Mouse (Mus musculus): ENCODE results near the gene Calhm3.

The Calhm3 gene

GRCm38 (mm10) chr19:47157664-47158063 is at the start of gene Calhm3:
Gene Calhm3, minus strand, starts transcription at chr19:47157764.
- DNase-seq (ENCODE audit: low spot score): no peak

DNA sequence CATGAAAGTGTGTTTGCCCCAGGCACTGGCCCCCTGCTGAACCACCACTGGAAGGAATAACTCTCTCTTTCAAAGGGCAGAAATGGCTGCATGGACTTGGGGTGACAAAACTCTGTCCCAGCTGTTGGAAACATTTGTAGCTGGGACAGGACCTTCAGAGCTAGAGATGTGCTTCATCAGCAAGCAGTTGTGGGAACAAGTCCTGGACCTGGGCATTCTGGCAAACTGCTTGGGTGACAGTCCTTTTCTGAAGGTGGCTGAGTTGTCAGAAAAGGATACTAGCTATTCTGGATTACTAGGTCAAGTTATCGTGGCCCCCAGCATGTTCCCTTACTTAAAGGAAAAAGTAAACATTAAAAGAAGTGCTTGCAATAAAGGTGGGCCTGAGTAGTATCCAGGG is 48.6 kb upstream of the Calhm3 start:
- no peak for DNase-seq (ENCODE audit: low spot score)

GRCm38 (mm10) chr19:47204653-47205052 is 47.1 kb upstream of the Calhm3 start:
- no peak for DNase-seq (ENCODE audit: low spot score)

DNA sequence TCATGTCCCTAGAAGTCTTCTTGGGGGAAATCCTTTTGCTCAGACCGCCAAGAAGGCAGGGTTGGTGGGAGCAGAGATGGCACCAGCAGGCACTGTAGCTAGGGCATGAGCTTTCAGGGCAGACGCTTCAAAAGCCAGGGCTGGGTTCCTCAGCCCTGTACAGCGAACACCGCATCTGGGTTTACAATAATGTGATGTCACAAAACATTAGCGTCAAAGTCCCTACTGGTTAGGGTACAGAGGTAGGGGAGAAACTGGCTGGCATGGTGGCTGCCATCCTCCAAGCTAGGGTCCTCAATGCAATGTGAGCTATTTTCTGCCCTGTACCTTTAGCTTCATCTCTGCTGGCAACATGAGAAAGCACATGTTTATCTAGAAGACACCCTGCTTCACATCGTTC is 45.5 kb upstream of the Calhm3 start:
- DNase-seq (ENCODE audit: low spot score): no peak

GRCm38 (mm10) chr19:47202429-47202828 is 44.9 kb upstream of the Calhm3 start:
- DNase-seq (ENCODE audit: low spot score): no peak

DNA sequence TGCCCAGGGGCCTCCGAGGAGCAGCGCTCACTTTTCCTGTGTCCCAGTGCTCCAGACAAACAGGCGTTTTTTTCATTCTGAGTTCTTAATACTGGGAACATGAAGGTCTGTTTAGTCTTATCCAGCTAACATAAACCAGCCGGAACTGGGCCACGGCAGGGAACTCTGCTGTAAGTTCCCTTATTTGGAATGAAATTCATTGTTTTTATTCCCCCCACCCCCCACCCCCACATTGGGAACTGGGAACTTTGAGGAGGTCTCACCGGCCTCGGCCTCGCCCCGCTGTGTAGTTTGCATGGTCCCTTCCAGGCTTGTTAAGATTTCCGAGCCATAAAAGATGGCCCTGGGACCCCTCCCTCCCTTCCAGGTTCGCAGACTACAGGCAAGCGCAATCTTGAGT is 44.4 kb upstream of the Calhm3 start:
- DNase-seq (ENCODE audit: low spot score): no peak

- DNase-seq (ENCODE audit: low spot score): no peak
Measured at GRCm38 (mm10) chr19:47198671-47199350, 41.2 kb upstream of the Calhm3 start.

DNA sequence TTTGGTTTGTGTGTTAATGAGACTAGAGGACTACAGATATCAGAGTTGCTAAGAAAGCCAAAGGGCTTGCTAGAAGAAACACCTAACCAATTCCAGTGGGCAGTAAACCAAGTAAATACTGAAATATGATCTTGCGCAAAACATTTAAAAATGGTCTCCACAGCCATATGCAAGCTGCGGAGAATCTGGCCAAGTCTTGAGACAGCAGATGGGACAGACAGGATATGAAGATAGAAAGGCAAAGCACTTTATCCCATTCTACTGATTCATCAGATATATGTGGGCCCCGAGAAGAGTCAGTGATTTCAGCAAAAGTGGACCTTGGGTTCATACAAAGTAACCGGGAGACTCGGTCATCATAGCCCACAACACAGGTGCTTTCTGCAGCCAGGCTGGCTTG is 34.6 kb upstream of the Calhm3 start:
- no peak for DNase-seq (ENCODE audit: low spot score)

DNA sequence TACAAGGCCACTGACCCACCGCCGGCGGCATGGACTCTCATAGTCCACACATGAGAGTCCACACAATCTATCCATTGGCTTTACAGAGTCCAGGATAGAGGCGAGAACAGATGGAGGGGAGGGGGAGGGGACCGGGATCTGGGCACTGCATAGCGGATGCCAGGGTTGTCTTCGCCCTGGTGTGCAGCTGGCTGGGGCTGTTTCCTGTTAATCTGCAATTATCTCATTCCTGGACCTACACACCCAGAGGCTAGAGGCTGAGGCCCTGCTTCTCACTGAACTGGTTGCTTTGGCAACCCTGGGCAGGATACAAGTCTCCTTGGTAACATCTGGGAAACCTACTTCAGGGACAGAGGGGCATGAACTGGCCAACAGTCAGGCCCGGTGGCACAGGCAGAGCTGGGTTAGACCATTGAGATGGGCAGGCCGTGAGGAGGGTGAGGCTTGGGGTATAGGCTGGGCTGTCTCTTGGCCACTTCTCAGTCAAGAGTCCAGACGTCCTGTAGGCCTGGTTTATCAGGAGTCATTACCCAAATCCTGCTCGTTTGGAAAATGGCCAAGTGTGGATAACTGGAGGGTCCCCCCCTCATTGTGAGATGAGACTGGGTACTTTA is 31.1 kb upstream of the Calhm3 start:
- DNase-seq (ENCODE audit: low spot score): no peak

DNA sequence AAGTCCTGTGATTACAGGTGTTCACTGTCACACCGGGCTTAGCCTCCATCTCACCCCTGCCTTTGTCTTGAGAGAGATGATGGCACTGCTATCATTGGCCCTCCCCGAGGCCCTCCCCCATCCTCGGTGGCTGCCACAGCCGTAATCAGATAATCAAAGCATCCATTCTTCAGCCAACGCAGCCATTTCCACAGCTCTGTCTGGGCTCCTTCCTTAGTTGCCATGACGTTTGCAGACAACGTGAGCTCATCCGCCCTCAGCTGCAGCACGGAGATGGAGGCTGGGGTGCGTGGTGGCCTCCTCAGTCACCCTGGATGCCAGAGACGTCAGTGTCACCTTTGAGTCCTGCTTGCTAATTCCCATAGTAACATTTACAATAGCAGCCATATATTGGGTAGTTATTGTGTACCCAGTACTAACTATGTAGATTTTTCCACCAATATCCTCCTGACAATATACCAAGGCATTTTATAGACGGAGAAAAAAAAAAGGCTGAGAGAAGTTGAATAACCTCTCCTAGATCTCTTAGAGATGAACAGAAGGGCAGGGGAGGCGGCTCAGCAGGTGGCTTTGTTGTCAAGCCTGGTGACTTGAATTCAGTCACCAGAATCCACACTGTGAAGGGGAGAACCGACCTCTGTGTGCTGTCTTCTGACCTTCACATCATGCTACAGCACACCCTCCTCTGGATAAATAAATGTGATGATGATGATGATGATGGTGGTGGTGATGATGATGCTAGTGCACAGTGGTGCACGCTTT is 29.1 kb upstream of the Calhm3 start:
- no peak for DNase-seq (ENCODE audit: low spot score)

GRCm38 (mm10) chr19:47184736-47185135 is 27.2 kb upstream of the Calhm3 start:
- no peak for DNase-seq (ENCODE audit: low spot score)

- DNase-seq (ENCODE audit: low spot score): no peak
Measured at GRCm38 (mm10) chr19:47184221-47184620, 26.7 kb upstream of the Calhm3 start.

DNA sequence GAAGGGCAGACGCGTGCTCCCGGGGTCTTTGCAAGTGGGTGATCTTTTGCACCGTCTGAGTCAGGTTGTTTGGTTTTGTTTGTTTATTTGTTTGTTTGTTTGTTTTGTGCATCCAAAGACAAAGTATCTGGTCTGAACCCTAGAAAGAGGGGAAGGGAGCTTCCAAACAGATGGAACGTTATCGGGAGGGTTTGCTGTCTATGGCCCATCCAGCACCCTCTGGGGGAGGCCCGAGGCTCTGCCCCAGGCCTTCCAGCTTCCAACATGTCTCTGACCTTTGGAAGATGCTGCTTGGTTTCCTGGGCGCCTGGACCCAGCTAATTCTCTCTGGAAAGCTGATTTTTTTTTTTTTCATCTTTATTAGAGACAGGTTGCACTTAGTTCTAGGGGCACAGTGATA is 22.4 kb upstream of the Calhm3 start:
- no peak for DNase-seq (ENCODE audit: low spot score)

- no peak for DNase-seq (ENCODE audit: low spot score)
Measured at GRCm38 (mm10) chr19:47179272-47179809, 21.8 kb upstream of the Calhm3 start.

GRCm38 (mm10) chr19:47178431-47179271 is 21.1 kb upstream of the Calhm3 start, which contains the start of gene Neurl1a:
Gene Neurl1a, plus strand, starts transcription at chr19:47178820.
- DNase-seq (ENCODE audit: low spot score): peak; percentile 42

- DNase-seq (ENCODE audit: low spot score): no peak
Measured at GRCm38 (mm10) chr19:47178001-47178400, 20.4 kb upstream of the Calhm3 start.

DNA sequence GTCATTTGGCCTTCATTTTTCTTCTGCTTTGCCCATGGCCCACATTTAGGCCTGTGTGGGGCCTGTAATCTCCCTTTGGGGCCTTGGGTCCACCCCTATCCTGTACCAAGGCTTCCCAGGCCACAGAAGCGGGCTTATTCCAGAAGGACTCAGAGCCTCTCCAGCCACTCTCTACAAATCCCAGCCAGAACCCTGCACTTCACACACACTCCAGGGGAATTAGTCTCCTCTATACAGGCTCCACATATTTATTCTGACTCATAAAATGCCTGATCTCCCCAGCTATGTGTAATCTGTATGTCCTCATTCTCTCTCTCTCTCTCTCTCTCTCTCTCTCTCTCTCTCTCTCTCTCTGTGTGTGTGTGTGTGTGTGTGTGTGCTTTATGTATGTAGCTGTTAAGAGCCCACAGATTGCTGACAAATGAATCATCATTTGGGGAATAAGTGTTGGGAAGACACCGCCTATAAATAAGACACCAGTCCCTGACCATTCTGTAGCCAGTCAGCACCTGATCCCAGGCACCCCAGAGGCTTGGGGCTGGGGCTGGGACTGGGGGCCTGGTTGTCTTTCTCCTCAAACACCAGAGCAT is 19.4 kb upstream of the Calhm3 start:
- DNase-seq (ENCODE audit: low spot score): no peak

GRCm38 (mm10) chr19:47175472-47175871 is 17.9 kb upstream of the Calhm3 start:
- no peak for DNase-seq (ENCODE audit: low spot score)

- DNase-seq (ENCODE audit: low spot score): no peak
Measured at GRCm38 (mm10) chr19:47174515-47174914, 17.0 kb upstream of the Calhm3 start.

DNA sequence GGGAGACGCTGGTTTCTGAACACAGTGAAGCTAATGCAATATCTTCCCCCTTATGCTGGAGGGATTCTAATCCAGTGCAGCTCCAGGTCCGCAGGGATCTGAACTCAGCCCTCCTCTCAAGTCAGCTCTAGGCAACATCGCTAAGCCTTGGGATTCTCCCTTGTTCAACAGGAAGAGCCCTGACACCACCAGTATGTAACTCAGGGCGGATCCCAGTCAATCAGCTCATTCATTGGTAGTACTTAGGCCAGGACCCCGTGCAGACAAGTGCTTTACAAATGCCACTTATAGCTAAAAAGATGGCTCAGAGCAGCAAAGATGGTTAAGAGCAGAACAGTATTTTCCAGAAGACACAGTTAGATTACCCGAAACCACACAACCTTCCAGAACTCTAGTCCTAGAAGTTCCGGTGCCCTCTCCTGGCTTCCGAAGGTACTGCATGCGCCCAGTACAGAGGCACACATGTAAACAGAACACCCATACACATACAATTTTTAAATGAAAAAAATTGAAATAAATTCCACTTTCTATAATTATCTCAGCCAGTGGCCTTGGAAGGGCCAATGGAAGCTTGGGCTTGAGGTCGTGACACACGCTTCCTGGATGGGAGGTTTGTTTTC is 11.3 kb upstream of the Calhm3 start:
- peak; percentile 44 for DNase-seq (ENCODE audit: low spot score)

GRCm38 (mm10) chr19:47168223-47168622 is 10.7 kb upstream of the Calhm3 start:
- no peak for DNase-seq (ENCODE audit: low spot score)

All from ovary, adult 18-20 months (tissue).